Mouse (Mus musculus): ENCODE results near the gene Blnk.

The Blnk gene

GRCm38 (mm10) chr19:40999569-40999968 lies 5.2 kb upstream of the Blnk start:
- DNase-seq (ENCODE audit: low spot score in 2 of 2): no peak

DNA sequence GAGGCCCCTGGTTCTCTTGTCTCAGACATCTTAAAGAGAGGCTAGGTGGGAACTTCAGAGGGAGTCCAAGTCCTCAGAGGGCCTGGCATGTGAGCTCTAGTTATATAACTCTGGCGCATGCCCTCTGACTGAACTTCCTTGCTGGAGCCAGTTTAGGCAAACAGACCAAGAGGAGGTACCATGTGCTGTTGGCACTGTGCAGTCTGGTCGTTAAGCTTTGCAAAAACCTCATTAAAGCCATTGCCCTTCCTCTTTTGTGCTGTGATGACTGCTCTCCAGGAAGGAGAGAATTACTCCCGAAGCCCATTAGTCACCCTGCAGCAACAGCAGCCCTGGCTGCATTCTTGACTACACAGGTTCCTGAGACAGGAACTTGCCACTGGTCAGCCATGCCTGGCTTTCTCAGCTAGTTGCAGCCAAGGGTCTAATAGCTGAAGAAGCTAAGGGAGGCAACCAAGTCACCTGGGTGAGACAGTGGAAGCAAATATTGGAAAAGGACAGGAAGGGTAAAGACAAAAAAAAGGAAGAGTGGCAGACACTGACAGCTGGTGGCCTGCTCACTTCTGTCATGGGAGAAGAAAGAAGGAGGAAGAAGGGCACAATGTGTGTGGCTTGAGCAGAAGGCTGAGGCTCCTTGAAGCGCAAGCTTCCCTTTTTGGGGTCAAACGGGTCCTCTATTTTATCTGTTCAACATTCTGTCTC lies 4.3 kb upstream of the Blnk start:
- DNase-seq (ENCODE audit: low spot score in 2 of 2): no peak

DNA sequence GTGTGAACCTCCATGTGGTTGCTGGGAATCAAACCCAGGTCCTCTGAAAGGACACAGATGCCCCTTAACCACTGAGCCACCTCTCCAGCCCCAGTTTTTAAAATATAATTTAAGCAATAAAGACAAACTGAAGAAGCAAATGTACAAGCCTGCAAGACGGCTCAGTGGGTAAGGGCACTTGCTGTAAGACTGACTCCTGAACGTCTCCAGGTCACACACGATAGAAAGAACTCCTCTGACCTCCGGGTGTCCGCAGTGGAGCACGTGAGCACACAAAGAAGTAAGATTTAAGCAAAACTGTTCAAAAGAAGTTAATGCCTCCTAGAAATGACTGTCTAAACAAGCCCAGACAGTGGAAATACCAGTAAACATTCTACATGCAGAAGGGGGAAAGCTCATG lies 2.4 kb upstream of the Blnk start:
- DNase-seq (ENCODE audit: low spot score in 2 of 2): no peak

- no peak for DNase-seq (ENCODE audit: low spot score in 2 of 2)
These were observed 1.4 kb upstream of the Blnk start for GRCm38 (mm10) chr19:40995449-40996401.

GRCm38 (mm10) chr19:40994911-40995310 lies 576 bp upstream of the Blnk start:
- DNase-seq (ENCODE audit: low spot score in 2 of 2): no peak

DNA sequence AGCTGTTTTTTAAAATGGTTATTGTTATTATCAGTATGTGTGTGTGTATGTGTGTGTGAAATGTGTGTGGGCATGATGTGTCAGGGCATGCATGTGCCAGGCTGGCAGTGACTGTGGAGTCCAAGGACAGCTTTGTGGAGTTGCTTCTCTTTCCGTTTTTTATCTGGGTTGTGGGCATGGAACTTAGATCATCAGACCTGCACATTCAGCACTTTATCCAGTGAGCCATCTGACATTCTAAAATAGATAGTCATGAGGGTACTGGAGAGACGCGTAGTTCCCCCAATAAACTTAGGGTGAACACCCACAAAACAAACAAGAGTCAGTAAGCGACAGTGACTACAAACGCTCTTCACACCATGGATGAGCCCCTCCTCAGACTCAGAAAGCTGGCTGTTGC lies 979 bp downstream of the Blnk start:
- no peak for DNase-seq (ENCODE audit: low spot score in 2 of 2)

GRCm38 (mm10) chr19:40992517-40993044 lies 1.8 kb downstream of the Blnk start:
- no peak for DNase-seq (ENCODE audit: low spot score in 2 of 2)

- no peak for DNase-seq (ENCODE audit: low spot score in 2 of 2)
These were observed 2.2 kb downstream of the Blnk start for GRCm38 (mm10) chr19:40992096-40992495.

- DNase-seq (ENCODE audit: low spot score in 2 of 2): no peak
These were observed 2.7 kb downstream of the Blnk start for GRCm38 (mm10) chr19:40991626-40992025.

DNA sequence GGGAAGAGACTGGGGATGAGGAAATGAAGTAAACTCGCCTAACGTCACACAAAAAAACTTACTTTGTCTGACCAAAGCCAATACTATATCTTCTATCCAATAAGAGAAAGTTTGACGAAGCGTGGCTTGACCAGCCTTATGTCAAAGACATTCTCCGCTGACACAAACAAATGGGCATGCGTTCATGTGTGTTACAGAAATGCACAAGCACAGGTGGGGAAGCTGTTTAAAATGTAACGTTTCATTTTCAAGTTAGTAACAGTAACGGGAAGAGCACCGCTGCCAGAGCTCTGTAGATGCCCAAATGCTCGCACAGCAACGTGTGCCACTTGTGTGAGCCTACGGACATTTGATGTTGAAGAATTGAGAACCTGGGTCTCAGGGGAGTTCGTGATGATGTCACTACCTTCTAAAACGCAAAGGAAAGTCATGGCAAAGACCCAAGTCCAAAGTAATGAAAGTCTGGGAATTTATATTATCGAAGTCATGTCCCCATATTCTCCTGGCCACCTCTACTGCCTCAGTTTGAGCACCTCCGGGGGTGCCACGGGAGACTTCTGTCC lies 3.5 kb downstream of the Blnk start:
- DNase-seq (ENCODE audit: low spot score in 2 of 2): no peak

DNA sequence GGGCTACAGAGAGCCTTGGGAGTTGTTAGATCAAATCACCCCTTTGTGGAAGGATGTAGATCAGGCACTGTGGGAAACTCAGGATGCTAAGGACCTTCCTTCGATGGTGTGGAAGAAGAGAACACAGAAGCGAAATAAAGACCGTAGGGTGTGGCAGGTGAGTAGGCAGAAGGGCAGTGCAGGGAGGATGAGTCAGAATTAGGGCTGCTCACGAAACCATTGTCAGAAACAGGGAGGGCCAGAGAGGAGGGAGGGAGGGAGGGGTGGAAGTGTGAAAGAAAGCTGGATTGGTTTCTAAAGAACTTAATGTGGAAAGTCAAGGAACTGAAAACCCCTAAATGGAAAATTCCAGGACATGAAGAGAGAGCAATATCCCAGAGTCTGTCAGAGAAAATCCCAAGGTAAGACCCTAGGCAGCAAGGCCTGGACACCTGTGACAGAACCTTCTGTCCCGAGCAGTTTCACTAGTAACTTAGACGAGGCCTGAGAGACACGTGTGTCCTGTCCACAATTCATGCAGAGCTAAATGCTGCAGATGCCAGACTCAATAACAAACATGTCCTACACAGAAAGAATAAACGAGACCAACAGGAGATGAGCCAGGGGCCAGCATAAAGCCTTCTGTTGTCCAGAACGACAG lies 4.3 kb downstream of the Blnk start:
- DNase-seq (ENCODE audit: low spot score in 2 of 2): no peak

- no peak for DNase-seq (ENCODE audit: low spot score in 2 of 2)
These were observed 5.5 kb downstream of the Blnk start for GRCm38 (mm10) chr19:40988856-40989255.

GRCm38 (mm10) chr19:40984536-40984935 lies 9.8 kb downstream of the Blnk start:
- no peak for DNase-seq (ENCODE audit: low spot score in 2 of 2)

- DNase-seq (ENCODE audit: low spot score in 2 of 2): no peak
These were observed 13.7 kb downstream of the Blnk start for GRCm38 (mm10) chr19:40980671-40981070.

DNA sequence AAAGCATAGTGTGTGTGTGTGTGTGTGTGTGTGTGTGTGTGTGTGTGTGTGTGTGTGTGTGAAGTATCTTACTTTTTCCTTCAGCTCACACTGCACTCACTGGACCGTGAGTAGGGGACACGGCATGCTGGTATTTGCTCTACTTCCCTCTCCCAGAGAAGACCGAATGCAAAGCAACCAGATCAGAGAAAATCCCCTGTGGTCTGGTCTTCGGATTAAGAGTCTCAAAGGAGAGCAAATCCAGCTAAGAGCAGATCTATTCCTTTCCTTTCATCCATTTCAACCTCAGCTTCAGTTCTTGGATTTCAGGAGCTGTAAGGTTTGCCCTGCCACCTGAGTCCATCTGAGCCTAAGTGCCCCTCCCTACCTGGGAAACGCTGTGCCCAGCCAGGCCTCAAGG lies 16.3 kb downstream of the Blnk start:
- DNase-seq (ENCODE audit: low spot score in 2 of 2): no peak

DNA sequence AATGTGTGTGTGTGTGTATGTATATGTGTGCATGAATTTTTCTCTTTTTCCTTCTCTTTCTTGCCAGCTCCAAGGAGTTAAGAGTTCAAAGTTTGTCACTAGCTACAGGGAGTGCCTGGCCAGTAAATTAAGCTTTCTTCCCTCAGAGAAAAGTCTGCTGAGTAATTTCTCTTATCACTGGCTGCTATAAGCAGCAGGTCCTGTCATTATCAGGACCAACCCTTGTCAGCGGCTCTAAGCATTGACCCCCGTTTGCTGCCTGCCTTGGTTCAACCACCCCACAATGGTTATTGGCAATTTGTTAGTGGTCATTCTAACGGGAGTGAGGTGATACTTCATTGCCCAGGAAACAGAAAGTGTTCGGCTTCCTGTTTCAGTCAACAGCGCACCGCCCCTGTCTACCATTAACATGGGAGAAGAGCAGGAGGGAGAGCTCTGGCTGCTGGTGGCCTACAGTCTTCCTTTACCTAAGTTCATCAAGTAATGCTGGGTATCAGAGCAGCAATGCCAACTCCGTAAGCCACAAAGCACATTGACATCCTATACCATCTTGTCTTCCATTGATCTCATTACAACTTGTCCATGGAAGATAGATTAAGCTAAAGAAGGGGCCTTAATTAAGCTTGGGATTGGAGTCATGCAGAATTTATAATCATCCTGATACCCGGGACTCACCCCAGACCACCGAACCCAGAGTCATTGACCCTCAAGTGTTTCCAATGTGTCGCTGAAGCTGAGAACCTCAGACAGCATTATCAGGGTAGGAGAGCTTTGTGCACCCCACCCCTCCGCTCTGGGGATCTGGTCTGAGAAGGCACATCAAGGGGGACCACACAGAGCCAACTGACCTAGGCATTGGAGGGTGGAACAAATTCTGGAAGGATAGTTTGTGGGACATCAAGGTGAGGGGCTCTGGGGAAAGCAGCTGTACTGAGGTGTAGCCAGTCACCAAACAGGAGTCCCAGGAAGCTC lies 17.1 kb downstream of the Blnk start:
- DNase-seq (ENCODE audit: low spot score in 2 of 2): no peak

DNA sequence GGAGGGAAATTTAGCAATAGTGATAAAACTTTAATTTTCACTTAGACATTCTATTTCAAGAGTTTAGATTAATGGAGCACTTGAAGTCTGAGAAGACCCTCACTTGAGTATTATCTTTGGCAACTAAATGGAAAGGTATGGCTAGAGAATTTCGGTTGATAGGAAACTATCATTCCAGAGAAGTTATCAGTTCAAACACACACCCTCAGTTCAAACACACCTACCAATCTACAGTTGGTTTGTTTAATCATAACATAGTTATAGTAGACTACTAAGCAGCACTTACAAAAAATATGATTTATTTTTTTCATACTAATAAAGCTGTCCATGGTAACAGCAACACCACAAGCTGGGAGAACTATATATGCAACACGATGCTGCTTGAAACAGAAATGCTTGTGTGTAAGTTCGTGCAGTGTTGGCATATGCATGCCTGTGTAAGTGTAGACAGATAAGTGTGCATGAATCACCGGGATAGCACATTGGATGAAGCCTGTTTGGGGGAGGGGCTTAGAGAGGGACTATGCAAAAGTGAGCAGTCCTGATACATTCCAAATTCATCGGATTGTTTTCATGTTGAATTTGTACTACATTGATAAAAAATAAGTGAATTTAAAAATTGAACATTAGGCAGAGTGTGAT lies 22.9 kb downstream of the Blnk start:
- no peak for DNase-seq (ENCODE audit: low spot score in 2 of 2)

DNA sequence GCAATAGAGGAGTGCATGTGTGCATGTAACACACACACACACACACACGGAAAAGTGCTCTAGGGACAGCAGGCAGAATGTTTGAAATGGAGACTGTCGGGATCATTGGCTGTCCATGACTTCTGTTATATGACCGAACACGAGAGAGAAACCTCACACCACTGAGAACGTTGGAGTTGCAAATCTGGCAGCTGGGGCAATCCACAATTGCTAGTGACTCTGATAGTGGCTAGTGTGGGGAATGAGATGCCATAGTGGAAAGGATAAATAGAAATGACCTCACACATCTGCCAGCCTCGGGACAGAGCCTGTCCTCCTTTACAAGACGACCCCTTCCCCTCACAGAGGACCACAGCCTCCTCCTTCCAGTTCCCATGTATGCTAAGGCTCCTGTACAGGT lies 23.6 kb downstream of the Blnk start:
- DNase-seq (ENCODE audit: low spot score in 2 of 2): no peak

DNA sequence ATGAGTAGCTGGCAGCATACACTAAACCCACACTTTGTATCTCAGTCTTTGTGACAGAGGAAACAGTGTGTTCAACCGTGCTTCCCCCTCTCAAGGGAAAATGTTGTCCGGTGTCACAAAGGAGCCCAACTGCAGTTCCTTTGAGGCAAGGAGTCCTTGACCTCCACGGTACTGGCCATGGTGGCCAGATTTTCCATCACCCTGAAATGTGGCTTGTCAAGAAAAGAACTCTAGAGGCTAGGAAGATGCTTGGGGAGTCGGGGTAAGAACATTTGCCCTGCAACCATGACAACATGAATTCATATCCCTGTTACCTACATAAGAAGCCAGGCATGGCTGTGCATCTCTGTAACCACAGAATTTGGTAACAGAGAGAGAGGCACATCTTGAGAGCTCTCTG lies 24.0 kb downstream of the Blnk start:
- no peak for DNase-seq (ENCODE audit: low spot score in 2 of 2)

All from urinary bladder, adult 18-20 months (tissue).